Mouse (Mus musculus) G1E (cell line): ENCODE data around the gene Zmat3.

Experiments
- CTCF ChIP-seq: IDR thresholded peaks from 2 replicates; pipeline ENCODE4 v1.5.1; 2012; ENCODE audit warnings: low read depth, low read length, inconsistent platforms, mixed read lengths
- TAL1 ChIP-seq: conservative IDR thresholded peaks from 2 replicates; pipeline ENCODE4 v1.6.1; 2012; ENCODE audit warnings: low read depth, low read length, inconsistent platforms, mixed read lengths

DNA sequence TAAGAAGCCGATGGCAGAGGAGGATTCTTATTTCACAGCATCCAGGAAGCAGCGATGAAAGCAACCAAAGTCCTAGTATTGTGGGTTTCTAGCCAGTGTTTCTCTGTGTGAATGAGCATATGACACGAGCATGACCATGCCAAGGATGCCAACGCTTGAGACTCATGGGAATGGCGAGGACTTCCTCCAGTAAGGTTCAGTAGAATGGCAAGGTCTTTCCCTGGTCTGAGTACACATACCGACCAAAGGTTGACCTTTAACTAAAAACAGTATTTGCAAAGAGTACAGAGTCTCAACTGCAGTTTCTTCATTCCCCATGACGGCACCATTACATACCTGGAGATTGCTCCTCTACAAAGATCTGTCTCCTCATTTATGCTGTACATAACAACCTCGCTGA lies 28.2 kb upstream of the Zmat3 start:
- TF ChIP-seq CTCF (no peak), TAL1 (no peak)
